Mouse (Mus musculus): ENCODE measurements around the gene Ddx50. TPM values are rescaled to one million over a fixed set of nuclear protein-coding genes. Genes with fewer than 3 reads are reported as not detected.

Gene Ddx50
- total RNA-seq, 2 experiments from 2014 or later: 75.7 to 87.6 TPM

Small RNAs within 50 kb of the gene (microRNA-seq; reads per million reads assigned to microRNA genes)
- gene Mir7215: 0 reads per million in 2 experiments

Other genes with a start within 250 kb of the Ddx50 start
- 1 to 10 TPM; 2.3 to 3.8 TPM for gene Hkdc1, start 228.7 kb downstream of the Ddx50 start, total RNA-seq (2021)
- 1 to 10 TPM; 1.2 to 2.0 TPM for gene 4930507D05Rik, start 201.7 kb downstream of the Ddx50 start, total RNA-seq (2021)
- gene Supv3l1, start 201.5 kb downstream of the Ddx50 start, total RNA-seq (2021): 10 to 100 TPM; 23.6 to 24.7 TPM
- gene Vps26a, start 164.4 kb downstream of the Ddx50 start, total RNA-seq (2021): 10 to 100 TPM; 41.0 to 45.9 TPM
- gene Srgn, start 123.8 kb downstream of the Ddx50 start, total RNA-seq (2021): 1 to 10 TPM; 7.9 TPM
- gene Kif1bp, start 72.8 kb downstream of the Ddx50 start, total RNA-seq (2021): 100 to 1,000 TPM; 212 to 215 TPM
- 10 to 100 TPM; 20.4 to 25.3 TPM for gene Ddx21, start 48.9 kb downstream of the Ddx50 start, total RNA-seq (2021)
- 1 to 10 TPM; 2.8 TPM for gene Stox1, start 74.9 kb upstream of the Ddx50 start, total RNA-seq (2021)
- 10 to 100 TPM; 52.3 to 64.1 TPM for gene Ccar1, start 141.1 kb upstream of the Ddx50 start, total RNA-seq (2021)

Data from layer of hippocampus, postnatal 25 days (tissue).